Mouse (Mus musculus) fibroblast of lung, adult 2 months (primary cell): ENCODE data around the gene Zfp882.
"Not testable (repeated sequence)": the region's sequence is repeated elsewhere in the genome, so short reads cannot be mapped to it uniquely, and the experiment has no call there.

Source experiments
- DNase-seq: peaks from one replicate; pipeline ENCODE4 v3.0.0-alpha.2; 2011; ENCODE audit warnings: low read depth

Zfp882 gene

GRCm38 (mm10) chr8:71908309-71909261, at the start of gene Zfp882, which contains the start of gene Zfp617:
Gene Zfp882 (plus strand): TSS chr8:71908608.
Gene Zfp617 (plus strand): TSS chr8:71908635.
- peak; percentile 73 for DNase-seq

- not testable (repeated sequence) for DNase-seq
These were observed 46.9 kb upstream of the Zfp882 start for GRCm38 (mm10) chr8:71861551-71861950.

- DNase-seq, result not testable (repeated sequence)
These were observed 46.4 kb upstream of the Zfp882 start for GRCm38 (mm10) chr8:71862038-71862437.

- peak; percentile 46 for DNase-seq
These were observed 26.7 kb upstream of the Zfp882 start, which contains the start of gene Zfp709 for GRCm38 (mm10) chr8:71881618-71882274. Gene Zfp709 (plus strand): TSS chr8:71882019.

GRCm38 (mm10) chr8:71900666-71901065, 7.7 kb upstream of the Zfp882 start:
- not testable (repeated sequence) for DNase-seq

GRCm38 (mm10) chr8:71903084-71903483, 5.3 kb upstream of the Zfp882 start:
- not testable (repeated sequence) for DNase-seq

GRCm38 (mm10) chr8:71906809-71907208, 1.6 kb upstream of the Zfp882 start:
- DNase-seq, result no peak

GRCm38 (mm10) chr8:71907798-71908257, 580 bp upstream of the Zfp882 start:
- DNase-seq, result no peak

- DNase-seq, result no peak
These were observed 3.9 kb downstream of the Zfp882 start for GRCm38 (mm10) chr8:71912286-71912685.

GRCm38 (mm10) chr8:71922567-71923401, 14.4 kb downstream of the Zfp882 start:
- peak; percentile 86 for DNase-seq

- no peak for DNase-seq
These were observed 17.4 kb downstream of the Zfp882 start for GRCm38 (mm10) chr8:71925791-71926190.

- DNase-seq, result no peak
These were observed 18.1 kb downstream of the Zfp882 start for GRCm38 (mm10) chr8:71926551-71926950.

GRCm38 (mm10) chr8:71927779-71928178, 19.4 kb downstream of the Zfp882 start:
- no peak for DNase-seq

- not testable (repeated sequence) for DNase-seq
These were observed 29.6 kb downstream of the Zfp882 start for GRCm38 (mm10) chr8:71938037-71938436.

GRCm38 (mm10) chr8:71940293-71941208, 32.1 kb downstream of the Zfp882 start:
- DNase-seq, result no peak

- no peak for DNase-seq
These were observed 33.4 kb downstream of the Zfp882 start for GRCm38 (mm10) chr8:71941776-71942175.

GRCm38 (mm10) chr8:71948624-71949023, 40.2 kb downstream of the Zfp882 start:
- DNase-seq, result no peak

- DNase-seq, result peak; percentile 88
These were observed 42.2 kb downstream of the Zfp882 start, which contains the start of gene Zfp961 for GRCm38 (mm10) chr8:71950482-71951221. Gene Zfp961 (plus strand): TSS chr8:71951038.

- no peak for DNase-seq
These were observed 43.2 kb downstream of the Zfp882 start for GRCm38 (mm10) chr8:71951436-71952161.
